Mouse (Mus musculus): ENCODE measurements at regions not wholly inside any gene's neighbourhood (a gene's known extent, or its start where the extent isn't known, plus 50 kb on each side); places are given as distances from the start of the nearest gene placed in this dataset.

- TF ChIP-seq POLR2A (IDR thresholded peaks at IDR 0.05; ENCODE audit: borderline replicate concordance, control insufficient read depth, low read depth, low read length) (no peak), CTCF (IDR thresholded peaks at IDR 0.05; ENCODE audit: control insufficient read depth, insufficient read depth, low read length) (no peak)
These were observed 385.6 kb downstream of the Car8 start for GRCm38 (mm10) chr4:7853121-7853782.

All from bone marrow, adult 2 months (tissue).